Comparison of ENCODE assay signal across 8 mouse cellular contexts in the genomic region with DNA sequence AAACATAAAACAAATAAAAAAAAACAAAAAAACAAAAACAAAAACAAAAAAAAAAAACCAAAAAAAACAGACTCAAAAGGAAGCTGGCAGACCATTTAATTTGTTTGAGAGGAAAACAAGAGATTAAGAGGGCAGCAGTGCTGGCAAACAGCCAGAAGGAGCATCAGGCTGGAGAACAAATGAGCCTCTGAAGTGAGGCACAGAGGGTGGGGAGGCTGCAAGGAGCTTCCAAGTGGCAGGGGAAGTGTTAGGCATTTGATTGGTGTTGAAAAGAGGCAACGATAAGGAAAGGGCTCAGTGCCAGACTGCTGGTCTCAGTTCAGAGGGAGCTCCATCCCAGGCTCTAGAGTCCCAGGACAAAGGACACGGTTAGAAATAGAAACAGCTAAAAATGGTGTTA. TPM values are rescaled to one million over a fixed set of nuclear protein-coding genes. Genes with fewer than 3 reads are reported as not detected.
DNase-seq lines count a peak whose midpoint lies in the region; ATAC-seq and TF ChIP-seq lines count a peak whose summit lies in the region.

No protein-coding gene starts in this region.

- intact Hi-C loops in heart, postnatal 36 days (cut with DNase I) = no loop called here

- no peaks in the 10 kb centered on the region for H3K27me3 ChIP-seq in kidney, adult 2 months (replicated peaks; ENCODE audit: control insufficient read depth, insufficient read depth, low read length)
- no peaks in the 10 kb centered on the region for H3K27me3 ChIP-seq in kidney, embryonic 15.5 days
- no peaks in the 10 kb centered on the region for H3K27me3 ChIP-seq in Patski

- H3K9me3 ChIP-seq in kidney, embryonic 15.5 days (replicated peaks) = no peaks in the 10 kb centered on the region

- no peak for TF ChIP-seq POLR2A in kidney, adult 2 months (IDR thresholded peaks at IDR 0.05; ENCODE audit: low read depth, low read length)

- no peak for TF ChIP-seq CTCF in kidney, adult 2 months (conservative IDR thresholded peaks at IDR 0.05; ENCODE audit: insufficient read depth, insufficient read length, low read depth, low read length)
- no peak for TF ChIP-seq CTCF in Patski (IDR thresholded peaks at IDR 0.05)

- H3K4me1 ChIP-seq in kidney, adult 2 months (ENCODE audit: control insufficient read depth, insufficient read depth, low read length) = no peaks in the 10 kb centered on the region
- peaks cover 4% of the 10 kb centered on the region; the same call in 1 of the 2 replicates for H3K4me1 ChIP-seq in kidney, embryonic 15.5 days

- in situ Hi-C loops in Patski (cut with MboI; ENCODE audit: low pct_unique_long_range_greater_than_20kb) = no loop called here

- DNase-seq in kidney, adult 2 months = peak; percentile 81
- DNase-seq in Patski (ENCODE audit: low read depth, low spot score) = peak; percentile 42
- peak; percentile 23 to 29 for DNase-seq in cerebellum, postnatal 36 days
- peak; percentile 53 to 54 for DNase-seq in heart, postnatal 36 days
- DNase-seq in T-cell, adult 2 months (ENCODE audit: low spot score) = no peak

- H3K4me3 ChIP-seq in kidney, adult 2 months (ENCODE audit: insufficient read depth, low read depth, low read length) = no peak overlapping the region
- H3K4me3 ChIP-seq in kidney, embryonic 15.5 days (replicated peaks) = no peak overlapping the region

- no peak for ATAC-seq in kidney, embryonic 15.5 days (replicated peaks; ENCODE audit: low FRiP score)
- ATAC-seq in Patski = no peak
- ATAC-seq in megakaryocyte-erythroid progenitor cell, adult 5-6 weeks (replicated peaks; ENCODE audit: low FRiP score, low TSS enrichment, poor library complexity, severe bottlenecking) = peak; percentile 82
- ATAC-seq in erythroid progenitor cell, adult 5-6 weeks (replicated peaks; ENCODE audit: low FRiP score, poor library complexity, severe bottlenecking) = no peak

- POLR2A ChIA-PET in Patski (lab: Charles Lee) = interaction anchor here (0.7 kb wide), 1 partner anchor 153 kb away, joined by 3 read pairs; no protein-coding TSS in a partner anchor

- WGBS in kidney, adult 2 months = 17% methylated on average over 2 of the region's 2 CpGs
- WGBS in kidney, embryonic 15.5 days = 20% methylated on average over 2 of the region's 2 CpGs

- H3K9ac ChIP-seq in kidney, embryonic 15.5 days = no peak overlapping the region

- CTCF ChIA-PET in Patski (lab: Charles Lee) = interaction anchor here (0.7 to 2.1 kb wide), 3 partner anchors 16 to 69 kb away, joined by 3 to 4 read pairs (median 3); no protein-coding TSS in a partner anchor

- no peak overlapping the region for H3K4me2 ChIP-seq in kidney, embryonic 15.5 days

- H3K36me3 ChIP-seq in kidney, adult 2 months (ENCODE audit: control insufficient read depth, insufficient read depth, low read length) = no peaks in the 10 kb centered on the region
- no peaks in the 10 kb centered on the region for H3K36me3 ChIP-seq in kidney, embryonic 15.5 days

- H3K27ac ChIP-seq in kidney, adult 2 months (ENCODE audit: insufficient read depth, low read depth, low read length) = no peak overlapping the region
- H3K27ac ChIP-seq in kidney, embryonic 15.5 days = no peak overlapping the region

RNA-seq across cellular contexts. Expression of a gene that starts 8.5 kb away (rescaled TPM):
- not detected in 2 replicates for polyA plus RNA-seq in kidney, adult 2 months (2012; rRNA removed)
- not detected in 2 replicates for polyA plus RNA-seq in kidney, embryonic 15.5 days (2015; fragmentation: Nextera tagmentation; extraction: Ambion mirVana)
- not detected for polyA plus RNA-seq in Patski (2021)
- total RNA-seq in heart, postnatal 36 days (2021) = not detected
- not detected in 2 replicates for total RNA-seq in megakaryocyte-erythroid progenitor cell, adult 5-6 weeks (2014; fragmentation: Nextera tagmentation)
- total RNA-seq in megakaryocyte-erythroid progenitor cell, adult 5-6 weeks (2017) = not detected in 2 replicates
- total RNA-seq in erythroid progenitor cell, adult 5-6 weeks (2015; ENCODE audit: low replicate concordance) = not detected in 2 replicates
- total RNA-seq in erythroid progenitor cell, adult 5-6 weeks (2017; ENCODE audit: low replicate concordance) = not detected in 2 replicates

RNA-seq across cellular contexts. Expression of a gene that starts 29.0 kb away (rescaled TPM):
- polyA plus RNA-seq in kidney, adult 2 months (2012; rRNA removed) = 2.1 and 2.8 TPM in 2 replicates
- polyA plus RNA-seq in kidney, embryonic 15.5 days (2015; fragmentation: Nextera tagmentation; extraction: Ambion mirVana) = 0.34 TPM in 1 of 2 replicates, not detected in the other
- 0.13 TPM for polyA plus RNA-seq in Patski (2021)
- total RNA-seq in heart, postnatal 36 days (2021) = not detected
- not detected in 2 replicates for total RNA-seq in megakaryocyte-erythroid progenitor cell, adult 5-6 weeks (2014; fragmentation: Nextera tagmentation)
- not detected in 2 replicates for total RNA-seq in megakaryocyte-erythroid progenitor cell, adult 5-6 weeks (2017)
- total RNA-seq in erythroid progenitor cell, adult 5-6 weeks (2015; ENCODE audit: low replicate concordance) = not detected in 2 replicates
- not detected in 2 replicates for total RNA-seq in erythroid progenitor cell, adult 5-6 weeks (2017; ENCODE audit: low replicate concordance)

RNA-seq across cellular contexts. Expression of a gene that starts 36.0 kb away (rescaled TPM):
- not detected in 2 replicates for polyA plus RNA-seq in kidney, adult 2 months (2012; rRNA removed)
- 0.09 TPM in 1 of 2 replicates, not detected in the other for polyA plus RNA-seq in kidney, embryonic 15.5 days (2015; fragmentation: Nextera tagmentation; extraction: Ambion mirVana)
- not detected for polyA plus RNA-seq in Patski (2021)
- not detected for total RNA-seq in heart, postnatal 36 days (2021)
- not detected in 2 replicates for total RNA-seq in megakaryocyte-erythroid progenitor cell, adult 5-6 weeks (2014; fragmentation: Nextera tagmentation)
- not detected in 2 replicates for total RNA-seq in megakaryocyte-erythroid progenitor cell, adult 5-6 weeks (2017)
- not detected in 2 replicates for total RNA-seq in erythroid progenitor cell, adult 5-6 weeks (2015; ENCODE audit: low replicate concordance)
- not detected in 2 replicates for total RNA-seq in erythroid progenitor cell, adult 5-6 weeks (2017; ENCODE audit: low replicate concordance)

RNA-seq across cellular contexts. Expression of a gene that starts 46.6 kb away (rescaled TPM):
- 66.6 and 75.2 TPM in 2 replicates for polyA plus RNA-seq in kidney, adult 2 months (2012; rRNA removed)
- 0.06 TPM in 1 of 2 replicates, not detected in the other for polyA plus RNA-seq in kidney, embryonic 15.5 days (2015; fragmentation: Nextera tagmentation; extraction: Ambion mirVana)
- polyA plus RNA-seq in Patski (2021) = 1.9 TPM
- not detected for total RNA-seq in heart, postnatal 36 days (2021)
- total RNA-seq in megakaryocyte-erythroid progenitor cell, adult 5-6 weeks (2014; fragmentation: Nextera tagmentation) = not detected in 2 replicates
- total RNA-seq in megakaryocyte-erythroid progenitor cell, adult 5-6 weeks (2017) = not detected in 2 replicates
- total RNA-seq in erythroid progenitor cell, adult 5-6 weeks (2015; ENCODE audit: low replicate concordance) = not detected in 2 replicates
- total RNA-seq in erythroid progenitor cell, adult 5-6 weeks (2017; ENCODE audit: low replicate concordance) = not detected in 2 replicates

RNA-seq across cellular contexts. Expression of a gene that starts 50.1 kb away (rescaled TPM):
- not detected in 2 replicates for polyA plus RNA-seq in kidney, adult 2 months (2012; rRNA removed)
- 0.09 TPM in 1 of 2 replicates, not detected in the other for polyA plus RNA-seq in kidney, embryonic 15.5 days (2015; fragmentation: Nextera tagmentation; extraction: Ambion mirVana)
- polyA plus RNA-seq in Patski (2021) = not detected
- under 1 TPM; 0.44 to 0.54 TPM for total RNA-seq in heart, postnatal 36 days (2021)
- not detected in 2 replicates for total RNA-seq in megakaryocyte-erythroid progenitor cell, adult 5-6 weeks (2014; fragmentation: Nextera tagmentation)
- total RNA-seq in megakaryocyte-erythroid progenitor cell, adult 5-6 weeks (2017) = not detected in 2 replicates
- not detected in 2 replicates for total RNA-seq in erythroid progenitor cell, adult 5-6 weeks (2015; ENCODE audit: low replicate concordance)
- total RNA-seq in erythroid progenitor cell, adult 5-6 weeks (2017; ENCODE audit: low replicate concordance) = not detected in 2 replicates
